Mouse (Mus musculus) C2C12 (cell line): Measurements from ENCODE around the gene Car11. TPM values are rescaled to one million over a fixed set of nuclear protein-coding genes. Genes with fewer than 3 reads are reported as not detected.
A peak's percentile ranks its signal among the peaks of the same experiment; 100 is the strongest.

Experiments used
- H3K27me3 ChIP-seq: one replicate; pipeline ENCODE4 v1.6.1; 2011; ENCODE audit not compliant: control insufficient read depth, insufficient read depth, insufficient read length
- H3K36me3 ChIP-seq: one replicate; pipeline ENCODE4 v1.6.1; 2011; ENCODE audit not compliant: control insufficient read depth, insufficient read depth
- H3K4me3 ChIP-seq: one replicate; pipeline ENCODE4 v1.5.1; 2011; ENCODE audit warnings: mild to moderate bottlenecking, control low read depth; ENCODE audit not compliant: poor library complexity, insufficient read depth, severe bottlenecking
- H3K79me2 ChIP-seq: one replicate; pipeline ENCODE4 v1.6.1; 2011; ENCODE audit not compliant: control insufficient read depth, insufficient read depth
- H3K79me3 ChIP-seq: one replicate; pipeline ENCODE4 v1.6.1; 2011; ENCODE audit warnings: low read depth, control low read depth
- H3ac ChIP-seq: one replicate; pipeline ENCODE3; 2011; ENCODE audit warnings: low read depth; ENCODE audit not compliant: control insufficient read depth, insufficient read length
- CEBPB ChIP-seq: IDR thresholded peaks from one replicate; pipeline ENCODE4 v1.6.1; 2011; ENCODE audit warnings: low read depth, mild to moderate bottlenecking, control low read depth, moderate library complexity
- CTCF ChIP-seq: IDR thresholded peaks from one replicate; pipeline ENCODE4 v1.5.1; 2011; ENCODE audit not compliant: control insufficient read depth, insufficient read depth, insufficient read length
- FOSL1 ChIP-seq: IDR thresholded peaks from one replicate; pipeline ENCODE4 v1.8.0; 2011; ENCODE audit warnings: mild to moderate bottlenecking, low read length; ENCODE audit not compliant: poor library complexity, insufficient read depth, severe bottlenecking
- MAX ChIP-seq: IDR thresholded peaks from one replicate; pipeline ENCODE4 v1.6.1; 2011; ENCODE audit warnings: mild to moderate bottlenecking, control low read depth
- MYOD1 ChIP-seq: IDR thresholded peaks from one replicate; pipeline ENCODE4 v1.6.1; 2011; ENCODE audit warnings: low read depth; ENCODE audit not compliant: control insufficient read depth, insufficient read length
- MYOG ChIP-seq: IDR thresholded peaks from one replicate; pipeline ENCODE4 v1.6.1; 2011; ENCODE audit not compliant: control insufficient read depth, insufficient read length; ENCODE audit errors: extremely low read depth
- USF1 ChIP-seq: IDR thresholded peaks from one replicate; pipeline ENCODE4 v1.6.1; 2011; ENCODE audit warnings: low read depth, mild to moderate bottlenecking, control low read depth, moderate library complexity
- polyA plus RNA-seq: library from polyadenylated mRNA; unstranded; fragments of >200 nt; fragmentation: generic; extraction: Trizol; gene quantifications from one replicate; pipeline ENCODE4 v1.2.1, GENCODE M21; 2012; ENCODE audit warnings: missing spikeins

Gene Car11
- polyA plus RNA-seq, 1 experiment = 0.44 TPM

DNA sequence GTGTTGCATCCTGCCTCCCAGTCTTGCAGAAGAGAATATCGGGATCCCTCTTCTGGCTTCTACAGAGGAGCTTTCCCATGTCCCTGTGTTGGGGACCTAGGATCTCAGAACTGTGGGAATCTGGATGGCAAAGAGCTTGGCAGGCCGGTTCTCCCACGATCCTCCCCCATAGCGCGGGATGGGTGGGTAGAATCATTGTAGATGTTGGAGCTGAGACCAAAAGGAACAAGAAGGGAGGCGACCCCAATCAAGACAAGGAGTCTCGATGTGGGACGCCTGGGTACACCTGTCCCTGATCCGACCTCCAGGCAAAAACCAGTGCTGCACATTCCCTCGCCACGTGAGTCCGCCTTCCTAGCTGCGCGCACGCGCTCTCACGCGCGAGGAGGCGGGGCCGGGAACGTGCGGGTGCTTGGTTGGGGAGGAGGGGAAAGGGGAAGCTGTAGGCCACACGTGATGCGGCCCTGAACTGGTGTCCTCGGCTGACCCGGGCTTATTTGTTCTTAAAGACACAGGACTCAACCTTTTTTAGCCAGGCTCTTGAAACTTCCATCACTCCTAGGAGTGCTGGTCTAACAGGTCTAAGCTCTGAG lies 7.8 kb downstream of the Car11 start:
- H3K27me3 ChIP-seq = no peaks in the 10 kb centered on the region

DNA sequence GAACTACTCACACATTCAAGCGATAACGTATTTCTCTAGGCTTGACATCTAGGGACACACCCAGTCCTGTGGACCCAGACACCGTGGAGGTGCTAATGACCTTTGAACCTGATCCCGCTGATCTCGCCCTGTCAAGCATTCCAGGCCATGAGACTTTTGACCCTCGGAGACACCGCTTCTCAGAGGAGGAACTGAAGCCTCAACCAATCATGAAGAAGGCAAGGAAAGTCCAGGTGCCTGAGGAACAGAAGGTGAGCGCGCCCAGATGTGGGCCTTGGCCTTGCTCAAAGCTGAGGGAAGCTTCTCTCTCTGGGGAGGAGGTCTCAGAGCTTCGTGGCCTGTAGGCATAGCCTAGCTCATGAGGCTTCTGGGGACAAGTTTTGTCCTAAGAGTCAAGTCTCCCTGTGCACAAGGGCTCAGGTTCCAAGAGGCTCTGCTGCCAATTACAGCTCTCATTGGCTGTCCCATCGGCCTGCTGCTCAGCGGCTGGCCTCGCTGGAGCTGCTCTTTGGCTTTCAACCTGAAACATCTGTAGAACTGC lies 8.6 kb downstream of the Car11 start:
- no peaks in the 10 kb centered on the region for H3K27me3 ChIP-seq
- H3K4me3 ChIP-seq = no peak overlapping the region
- no peak overlapping the region for H3ac ChIP-seq
- H3K79me2 ChIP-seq = no peaks in the 10 kb centered on the region
- H3K36me3 ChIP-seq = no peaks in the 10 kb centered on the region
- no peak for TF ChIP-seq CEBPB
- no peak for TF ChIP-seq MYOD1
- no peak for TF ChIP-seq USF1
- TF ChIP-seq MAX = no peak
- no peak for TF ChIP-seq FOSL1
- no peak for TF ChIP-seq MYOG
- TF ChIP-seq CTCF = no peak
- H3K79me3 ChIP-seq = no peaks in the 10 kb centered on the region

More for the DNA sequence above, 7.8 kb downstream of the Car11 start:
- Histone ChIP-seq H3K4me3 (no peak overlapping the region), H3ac (peak overlapping the region; percentile 31), H3K79me2 (no peaks in the 10 kb centered on the region), H3K79me3 (no peaks in the 10 kb centered on the region), H3K36me3 (no peaks in the 10 kb centered on the region)
- TF ChIP-seq USF1 (peak; percentile 87), MAX (peak; percentile 72), CTCF (no peak), MYOD1 (no peak), FOSL1 (no peak), MYOG (no peak), CEBPB (no peak)

DNA sequence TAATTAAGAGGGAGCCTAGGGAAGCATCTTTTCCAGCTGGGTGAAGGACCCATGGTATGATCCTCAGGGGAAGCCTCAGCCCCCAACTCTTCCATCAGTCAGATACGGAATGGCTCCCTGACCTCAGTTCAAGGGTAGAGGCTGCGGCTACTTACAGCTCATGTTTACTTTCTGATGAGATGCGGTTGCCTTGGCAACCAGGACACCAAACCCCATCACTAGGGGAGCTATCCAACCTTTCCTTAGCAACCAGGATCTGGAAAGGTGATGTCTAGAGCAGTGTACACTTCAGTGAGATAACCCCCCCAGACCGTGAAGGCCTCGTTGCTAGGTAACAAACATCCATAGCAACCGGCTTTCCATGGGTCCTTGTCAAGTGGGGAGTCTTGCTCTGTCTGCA lies 9.4 kb downstream of the Car11 start:
- no peak overlapping the region for H3K4me3 ChIP-seq
- H3K27me3 ChIP-seq = no peaks in the 10 kb centered on the region
- no peak overlapping the region for H3ac ChIP-seq
- no peaks in the 10 kb centered on the region for H3K36me3 ChIP-seq
- TF ChIP-seq MAX (no peak), FOSL1 (no peak), USF1 (no peak), MYOD1 (no peak), CEBPB (no peak), CTCF (no peak), MYOG (no peak)
- H3K79me3 ChIP-seq = no peaks in the 10 kb centered on the region
- H3K79me2 ChIP-seq = peaks cover 3% of the 10 kb centered on the region

DNA sequence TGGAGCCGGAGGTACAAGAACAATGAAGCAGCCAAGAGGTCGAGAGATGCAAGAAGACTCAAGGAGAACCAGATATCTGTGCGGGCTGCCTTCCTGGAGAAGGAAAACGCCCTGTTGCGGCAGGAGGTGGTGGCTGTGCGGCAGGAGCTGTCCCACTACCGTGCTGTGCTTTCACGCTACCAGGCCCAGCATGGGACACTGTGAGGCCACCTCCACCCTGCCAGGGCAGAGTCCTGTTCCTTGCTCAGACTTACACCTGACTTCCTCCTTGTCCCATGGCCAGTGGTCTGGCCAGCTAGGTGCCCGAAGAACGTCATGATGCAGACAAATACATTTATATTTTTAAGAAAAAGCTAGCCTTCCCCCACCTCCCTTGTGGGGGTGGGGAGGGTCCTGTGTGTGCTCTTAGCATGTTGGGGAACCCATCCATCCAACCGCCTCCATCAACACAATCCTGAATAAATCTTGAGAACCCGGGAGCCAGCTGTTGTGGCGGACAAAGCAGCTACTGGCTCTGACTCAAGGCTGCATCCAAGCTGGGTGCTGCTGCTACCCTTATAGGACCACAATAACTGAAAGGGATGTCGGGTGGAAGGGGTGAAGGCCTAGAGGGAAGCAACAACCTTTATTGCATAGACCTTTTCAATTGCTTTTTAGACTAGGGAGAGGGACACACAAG lies 10.2 kb downstream of the Car11 start:
- Histone ChIP-seq H3K4me3 (no peak overlapping the region), H3K79me2 (peaks cover 11% of the 10 kb centered on the region), H3K27me3 (no peaks in the 10 kb centered on the region), H3K79me3 (peaks cover 5% of the 10 kb centered on the region), H3ac (no peak overlapping the region), H3K36me3 (no peaks in the 10 kb centered on the region)
- TF ChIP-seq MAX = no peak

DNA sequence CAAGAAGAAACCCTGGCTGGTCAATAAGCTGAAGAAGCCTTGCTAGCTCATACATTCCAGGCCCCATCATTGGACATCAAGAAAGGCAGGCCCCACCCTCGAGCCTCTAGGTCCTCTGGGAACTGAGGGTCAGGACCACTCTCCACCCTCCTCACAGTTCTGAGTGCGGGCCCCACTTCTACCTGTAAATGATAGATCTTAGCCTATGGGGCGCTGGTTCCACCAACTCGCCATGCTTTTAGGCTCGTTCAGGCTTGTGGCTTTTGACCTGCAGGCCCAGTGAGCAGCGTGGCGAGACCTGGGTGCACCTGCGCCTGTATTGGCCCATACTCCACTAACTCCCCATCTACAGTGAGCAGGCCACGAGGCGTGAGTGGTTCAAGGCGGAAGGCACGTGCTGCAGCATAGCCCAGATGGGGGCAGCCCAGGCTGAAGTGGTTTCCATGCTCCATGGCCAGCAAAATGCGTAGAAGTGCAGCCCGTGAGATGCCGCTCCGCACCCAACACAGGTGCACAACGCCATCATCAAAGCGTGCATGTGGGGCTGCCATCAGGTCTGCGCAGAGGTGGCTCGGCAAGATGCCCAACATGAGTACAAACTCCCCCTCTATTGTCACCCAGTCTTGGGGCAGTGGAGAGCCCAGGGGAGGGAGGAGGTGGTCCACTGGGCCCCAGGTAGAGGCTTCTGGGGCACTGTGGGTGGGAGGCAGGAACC lies 11.0 kb downstream of the Car11 start:
- H3K4me3 ChIP-seq = no peak overlapping the region

More for the DNA sequence above, 11.0 kb downstream of the Car11 start:
- Histone ChIP-seq H3K27me3 (no peaks in the 10 kb centered on the region), H3K79me3 (peaks cover 9% of the 10 kb centered on the region), H3ac (no peak overlapping the region), H3K79me2 (peaks cover 17% of the 10 kb centered on the region), H3K36me3 (no peaks in the 10 kb centered on the region)
- no peak for TF ChIP-seq MYOD1
- no peak for TF ChIP-seq CTCF
- no peak for TF ChIP-seq MAX
- TF ChIP-seq CEBPB = no peak
- no peak for TF ChIP-seq USF1
- no peak for TF ChIP-seq FOSL1
- TF ChIP-seq MYOG = no peak
